Mouse (Mus musculus): Measurements from ENCODE around the gene Ctsl.

The Ctsl gene

DNA sequence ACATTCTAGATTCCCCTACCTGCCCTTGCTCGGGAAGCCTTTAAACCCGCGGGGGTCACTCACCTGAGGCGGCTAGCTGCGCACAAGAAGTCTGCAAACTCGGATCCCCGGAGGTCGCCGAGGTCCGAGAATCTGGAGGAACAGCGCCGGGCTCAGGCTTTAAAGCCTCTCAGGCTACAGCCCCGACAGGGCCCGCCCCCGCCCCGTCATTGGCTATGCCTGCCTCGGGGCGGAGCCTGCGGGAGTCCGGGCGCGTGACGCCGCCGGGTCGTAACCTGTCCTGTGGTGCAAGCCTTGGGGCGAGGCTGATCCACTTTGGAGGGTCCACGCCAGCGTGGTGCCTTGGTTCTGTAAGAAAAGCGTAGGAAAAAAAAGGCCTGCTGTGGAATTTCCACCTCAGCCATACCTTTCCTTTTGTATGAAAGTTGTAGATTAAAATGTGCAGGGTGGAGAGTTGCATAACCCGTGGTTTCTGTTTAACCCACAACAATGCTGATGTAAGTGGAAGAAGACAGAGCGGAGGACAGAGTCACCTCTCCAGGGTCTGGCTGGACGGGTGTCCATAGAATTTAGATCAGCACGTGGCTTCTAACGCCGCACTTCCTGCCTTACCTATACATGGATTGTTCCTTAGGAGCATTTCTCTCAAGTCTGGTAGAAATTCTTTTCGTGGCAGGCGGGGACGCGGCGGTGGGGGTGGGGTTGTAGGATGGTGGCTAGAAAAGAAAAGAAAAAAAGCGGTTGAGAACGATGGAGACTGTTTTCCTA, at the start of gene Ctsl:
TSS of gene Ctsl (minus strand) at position 718 of the 768 bp plus-strand sequence.
- peak; percentile 95 for DNase-seq (ENCODE audit: low read depth)

DNA sequence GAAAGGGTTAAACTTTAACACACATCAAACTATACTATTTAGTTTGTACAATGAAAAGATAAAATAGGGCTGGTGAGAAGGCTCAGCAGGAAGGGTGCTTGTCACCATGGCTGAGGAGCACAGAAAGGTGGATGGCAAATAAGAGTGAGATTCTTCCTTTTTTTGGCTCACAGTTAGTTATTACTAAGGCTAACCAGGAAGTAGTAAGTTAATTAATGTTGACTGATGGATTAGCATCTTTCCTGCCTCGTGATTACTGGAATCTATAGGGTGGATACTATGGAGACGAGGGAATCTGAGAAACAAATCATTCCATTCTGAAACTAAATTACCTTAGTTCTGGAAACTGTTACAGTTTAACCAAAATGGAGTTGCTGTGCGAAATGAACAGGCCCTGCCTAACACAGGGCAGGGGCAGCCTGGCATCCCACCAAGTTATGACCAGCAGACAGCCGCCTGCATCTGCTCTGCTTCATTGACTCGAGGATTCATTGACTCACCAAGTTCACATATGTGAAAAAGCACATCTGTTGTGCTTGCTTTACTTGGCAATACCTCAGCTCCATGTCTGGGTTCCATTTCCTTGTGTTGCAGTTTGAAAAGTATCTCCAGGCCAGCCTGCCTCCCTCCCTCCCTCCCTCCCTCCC, 46.4 kb upstream of the Ctsl start:
- peak; percentile 94 for DNase-seq (ENCODE audit: low read depth)

DNA sequence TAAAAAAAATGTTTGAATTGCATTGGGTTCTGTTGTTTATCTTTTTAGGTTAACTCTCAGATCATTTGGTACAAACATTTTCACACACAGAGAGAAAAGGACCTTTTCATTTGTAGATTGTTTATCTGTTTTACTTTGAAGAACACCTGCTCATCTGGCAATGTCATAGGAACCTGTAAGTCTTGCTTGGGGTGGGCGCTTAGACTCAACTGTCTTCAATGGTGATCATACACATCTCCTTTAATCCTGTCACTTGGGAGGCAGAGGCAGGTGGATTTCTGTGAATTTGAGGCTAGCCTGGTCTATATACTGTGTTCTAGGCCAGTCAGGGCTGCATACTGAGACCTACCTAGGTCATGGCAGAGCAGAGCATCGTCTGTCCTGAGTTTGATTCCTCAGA, 45.0 kb upstream of the Ctsl start:
- DNase-seq (ENCODE audit: low read depth): no peak

DNA sequence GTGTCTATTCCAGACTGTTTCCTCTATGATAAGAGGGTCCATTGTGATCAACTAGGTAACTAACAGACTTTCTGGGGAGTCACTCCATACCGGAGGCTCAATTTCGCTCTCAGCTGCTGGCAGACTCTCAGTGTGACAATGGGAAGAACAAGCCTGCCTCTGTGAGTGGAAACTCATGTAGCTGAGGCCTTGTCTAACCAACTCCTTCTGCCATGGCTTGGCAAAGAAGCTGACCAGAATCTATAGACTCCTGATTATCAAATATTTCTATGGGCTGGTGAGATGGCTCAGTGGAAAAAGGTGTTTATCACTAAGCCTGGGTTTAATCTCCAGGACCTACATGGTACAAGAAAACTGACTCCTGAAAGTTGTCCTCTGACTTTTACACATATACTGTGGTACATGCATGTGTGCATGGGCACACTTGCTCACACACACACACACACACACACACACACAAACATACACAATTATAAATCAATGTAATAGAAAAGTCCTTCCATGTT, 42.1 kb upstream of the Ctsl start:
- DNase-seq (ENCODE audit: low read depth): no peak

DNA sequence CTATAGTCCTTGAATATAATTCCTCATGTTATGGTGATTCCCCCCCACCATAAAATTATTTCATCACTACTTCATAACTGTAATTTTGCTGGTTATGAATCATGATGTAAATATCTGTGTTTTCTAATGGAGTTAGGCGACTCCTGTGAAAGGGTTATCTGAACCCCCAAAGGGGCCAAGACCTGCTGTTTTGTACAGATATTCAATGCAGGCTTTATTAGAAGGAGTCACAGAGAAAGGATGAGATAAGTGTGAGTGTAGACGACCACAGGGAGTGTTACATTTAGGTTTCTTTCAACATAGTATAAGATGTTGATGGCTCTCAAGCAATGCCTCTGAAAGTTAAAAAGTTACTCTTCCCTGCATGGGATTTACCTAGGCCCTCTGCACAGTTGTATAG, 40.6 kb upstream of the Ctsl start:
- no peak for DNase-seq (ENCODE audit: low read depth)

DNA sequence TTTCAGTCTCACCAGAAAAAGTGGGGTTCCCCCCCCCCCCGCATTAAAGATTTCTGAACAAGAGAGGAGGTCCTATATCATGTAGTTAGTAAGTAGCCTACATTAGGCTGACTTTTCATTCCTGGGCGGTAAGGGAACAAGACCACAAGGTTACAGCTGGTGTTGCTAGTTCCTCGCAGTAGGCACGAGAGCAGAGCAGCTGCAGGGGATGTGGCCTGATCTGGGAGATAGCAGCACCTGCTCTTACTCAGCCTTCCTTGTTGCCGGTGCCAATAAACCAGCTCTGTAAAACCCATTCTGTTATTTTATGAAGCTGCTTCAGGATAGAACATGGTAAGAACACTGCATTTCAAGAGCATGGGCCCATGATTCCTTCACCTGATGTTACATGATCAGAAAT, 39.9 kb upstream of the Ctsl start:
- no peak for DNase-seq (ENCODE audit: low read depth)

DNA sequence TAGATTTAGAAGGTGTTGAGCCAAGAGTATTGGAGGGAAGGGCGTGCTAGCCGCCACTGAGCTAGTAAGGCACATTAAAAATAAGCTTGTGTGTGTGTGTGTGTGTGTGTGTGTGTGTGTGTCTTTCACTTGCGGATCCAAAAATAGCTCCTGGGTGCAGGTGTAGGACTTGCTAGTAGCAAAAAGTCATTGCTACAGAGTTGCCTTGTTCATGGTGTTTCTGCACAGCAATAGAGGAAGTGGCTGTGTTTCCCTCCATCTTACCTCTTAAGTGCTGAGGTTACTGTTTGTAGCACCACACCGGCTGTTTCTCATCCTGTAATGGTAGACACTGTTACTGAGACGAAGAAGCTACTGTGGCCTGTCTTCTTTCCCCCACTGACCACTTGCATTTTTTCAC, 37.3 kb upstream of the Ctsl start:
- no peak for DNase-seq (ENCODE audit: low read depth)

DNA sequence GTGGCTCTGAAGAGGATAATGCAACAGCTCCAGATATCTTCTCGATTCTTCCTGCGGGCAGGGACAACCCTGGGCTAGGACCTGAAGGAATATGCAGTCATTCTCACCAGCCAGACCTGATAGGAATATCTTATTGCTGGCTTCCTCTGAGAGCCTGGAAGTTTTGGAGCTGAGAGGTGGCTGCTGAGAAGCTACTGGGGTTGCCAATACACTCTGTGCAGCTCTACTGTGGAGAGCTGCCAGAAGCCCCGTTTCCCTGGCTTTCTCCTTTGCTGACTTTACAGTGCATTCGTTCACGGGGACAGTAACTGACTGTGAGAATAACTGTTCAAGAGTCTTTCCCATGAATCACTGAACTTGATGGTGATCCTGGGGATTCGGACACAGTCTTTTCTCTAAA, 34.9 kb upstream of the Ctsl start:
- DNase-seq (ENCODE audit: low read depth): no peak

DNA sequence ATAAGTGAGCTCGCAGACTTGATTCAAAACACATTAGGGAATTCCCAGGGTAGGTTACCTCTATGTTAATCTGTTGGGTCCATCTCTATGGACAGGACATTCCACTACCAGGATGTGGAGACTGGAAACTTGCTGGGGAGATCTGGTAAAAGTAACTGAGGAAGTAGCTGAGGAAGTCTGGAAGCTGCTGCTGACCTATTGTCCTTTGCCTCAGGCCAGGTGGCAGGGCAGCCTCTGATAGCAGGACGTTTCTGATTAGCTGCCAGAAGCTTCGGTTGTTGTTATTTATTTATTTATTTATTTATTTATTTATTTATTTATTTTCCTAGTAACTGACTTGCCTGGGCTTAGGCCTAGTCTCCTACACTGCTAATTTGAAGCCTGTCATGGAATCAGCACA, 32.8 kb upstream of the Ctsl start:
- DNase-seq (ENCODE audit: low read depth): no peak

DNA sequence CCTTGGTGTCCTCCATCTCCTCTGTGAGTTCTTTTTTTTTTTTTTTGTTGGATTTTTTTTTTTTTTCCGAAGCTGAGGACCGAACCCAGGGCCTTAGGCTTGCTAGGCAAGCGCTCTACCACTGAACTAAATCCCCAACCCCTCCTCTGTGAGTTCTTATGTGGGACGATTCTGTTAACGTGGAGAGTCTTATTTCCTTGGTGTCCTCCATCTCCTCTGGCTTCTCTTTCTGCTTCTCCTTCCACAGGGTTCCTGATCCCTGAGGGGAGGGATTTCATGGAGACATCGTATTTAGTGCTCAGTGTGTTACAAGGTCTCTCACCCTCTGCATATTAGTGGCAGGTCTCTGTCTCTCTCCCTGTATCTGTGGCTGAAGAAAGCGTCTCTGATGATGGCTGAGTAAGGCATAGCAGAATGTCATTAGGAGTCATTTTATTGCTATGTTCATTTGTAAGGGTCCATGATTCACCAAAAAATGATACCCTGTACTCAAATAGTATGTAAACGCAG, 32.3 kb upstream of the Ctsl start:
- DNase-seq (ENCODE audit: low read depth): no peak

DNA sequence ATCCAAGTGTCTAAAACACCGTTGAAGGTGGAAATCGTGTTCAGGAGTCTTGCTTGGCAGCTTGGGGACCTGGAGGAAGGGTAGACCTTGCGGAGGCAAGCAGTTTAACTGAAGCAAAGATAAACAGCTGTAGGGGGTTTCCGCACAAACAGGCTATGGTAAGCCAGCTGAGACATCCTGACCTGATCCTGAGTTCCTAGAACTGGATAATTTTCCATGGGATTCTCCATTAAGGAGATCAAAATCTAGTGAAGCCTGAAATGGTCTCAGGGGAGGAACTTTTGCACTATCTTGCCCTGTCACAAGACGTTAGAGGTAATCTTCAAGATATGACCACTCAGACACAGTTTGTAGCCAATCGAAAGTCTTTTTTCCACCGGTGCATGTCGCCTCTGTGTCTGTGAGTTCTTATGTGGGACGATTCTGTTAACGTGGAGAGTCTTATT, 31.8 kb upstream of the Ctsl start:
- DNase-seq (ENCODE audit: low read depth): no peak

DNA sequence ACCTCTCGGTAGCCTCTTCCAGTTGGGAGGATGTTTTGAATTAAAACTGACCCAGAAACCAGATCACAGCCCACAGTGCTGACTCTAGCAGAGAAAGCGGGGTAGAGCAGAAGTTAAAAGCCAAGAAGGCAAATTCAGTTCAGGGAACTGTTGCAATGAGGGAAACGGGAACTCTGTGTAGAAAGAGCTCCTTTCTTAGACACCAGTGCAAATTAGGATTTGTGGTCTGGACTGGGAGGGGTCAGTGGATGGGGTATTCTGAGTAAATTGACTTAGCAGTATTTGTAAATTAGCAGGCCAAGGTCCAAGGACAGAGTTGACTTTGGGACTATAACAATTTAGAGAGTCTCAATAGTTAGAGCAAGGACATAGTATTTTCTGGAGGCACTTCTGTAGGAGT, 31.3 kb upstream of the Ctsl start:
- DNase-seq (ENCODE audit: low read depth): peak; percentile 63

DNA sequence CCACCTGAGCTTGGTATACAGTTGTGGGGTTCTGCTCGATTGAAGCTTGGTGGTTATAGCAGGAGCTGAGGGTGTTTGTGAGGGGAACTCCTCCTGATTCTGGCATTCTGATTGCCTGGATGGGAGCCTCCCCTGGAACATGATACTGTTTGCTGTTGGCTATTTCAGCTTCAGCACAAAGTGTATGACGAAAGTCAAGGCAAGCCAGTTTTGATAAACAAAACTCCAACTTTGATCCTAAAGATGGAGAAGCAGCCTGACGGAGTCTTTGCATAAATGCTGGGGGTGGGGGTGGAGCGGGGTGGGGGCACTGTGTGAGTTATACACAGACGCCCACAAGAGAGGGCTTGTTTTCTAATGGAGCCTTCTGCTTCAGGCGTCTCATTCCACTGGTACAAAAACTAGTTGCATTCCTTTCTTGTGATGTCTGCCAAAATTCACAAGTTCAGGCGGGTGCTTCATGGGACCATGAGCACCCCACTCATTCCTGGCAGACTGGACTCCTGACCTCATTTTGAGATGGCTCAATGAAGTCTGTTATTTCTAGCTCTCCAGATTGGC, 30.2 kb upstream of the Ctsl start:
- peak; percentile 81 for DNase-seq (ENCODE audit: low read depth)

DNA sequence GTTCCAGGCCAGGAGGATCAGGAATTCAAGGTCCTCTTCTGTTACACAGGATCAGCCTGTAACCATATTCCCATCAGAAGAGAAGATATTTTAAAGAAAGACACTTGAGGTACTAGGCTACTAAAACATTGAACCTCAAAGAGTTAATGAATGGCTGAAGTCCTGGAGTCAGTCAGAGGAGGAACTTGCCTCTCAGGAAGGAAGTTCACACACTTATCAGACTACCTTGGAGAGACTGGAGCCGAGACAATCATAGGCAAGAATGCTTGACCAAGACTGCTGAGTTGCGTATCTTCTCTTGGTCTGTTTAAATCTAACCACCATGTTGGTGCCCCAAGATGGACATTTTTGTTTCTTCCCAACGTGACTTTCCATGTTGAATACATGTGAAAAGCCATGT, 29.2 kb upstream of the Ctsl start:
- DNase-seq (ENCODE audit: low read depth): no peak

DNA sequence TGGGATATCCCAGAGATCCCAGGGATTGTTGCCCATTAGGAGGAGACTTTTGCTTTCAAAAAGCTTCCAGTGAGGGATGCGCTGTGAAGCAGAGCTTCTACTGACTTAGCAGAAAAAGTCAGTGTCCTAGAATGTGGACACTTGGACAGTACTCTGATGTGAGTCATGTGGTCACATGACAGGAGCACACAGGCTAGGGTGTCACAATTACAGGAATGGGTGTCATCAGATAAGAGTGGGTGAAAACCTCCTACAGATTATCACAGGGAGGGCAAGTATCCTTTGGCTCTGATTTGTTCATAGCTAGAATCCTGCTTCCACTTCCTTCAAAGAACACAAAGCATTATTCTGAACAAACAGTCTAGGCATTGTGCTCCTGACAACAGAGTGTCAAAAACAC, 27.4 kb upstream of the Ctsl start:
- no peak for DNase-seq (ENCODE audit: low read depth)

DNA sequence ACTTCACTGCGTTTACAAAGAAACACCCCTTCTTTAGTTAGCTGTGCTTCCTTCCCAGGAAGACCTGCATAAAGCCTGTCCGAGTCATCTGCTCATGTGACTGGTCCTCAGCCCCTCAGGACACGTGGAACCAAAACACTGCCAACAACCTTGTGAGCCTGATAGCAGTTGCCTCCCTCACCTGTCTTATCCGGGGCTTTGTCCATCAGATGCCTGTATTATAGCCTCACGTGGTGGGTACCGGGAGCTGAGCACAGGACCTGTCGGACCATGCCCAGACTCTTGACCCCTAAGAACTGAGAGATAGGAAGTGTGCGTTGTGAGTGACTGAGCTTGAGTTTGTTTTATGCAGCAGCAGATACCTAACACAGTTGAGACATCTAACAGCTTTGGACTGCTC, 26.3 kb upstream of the Ctsl start:
- DNase-seq (ENCODE audit: low read depth): no peak

DNA sequence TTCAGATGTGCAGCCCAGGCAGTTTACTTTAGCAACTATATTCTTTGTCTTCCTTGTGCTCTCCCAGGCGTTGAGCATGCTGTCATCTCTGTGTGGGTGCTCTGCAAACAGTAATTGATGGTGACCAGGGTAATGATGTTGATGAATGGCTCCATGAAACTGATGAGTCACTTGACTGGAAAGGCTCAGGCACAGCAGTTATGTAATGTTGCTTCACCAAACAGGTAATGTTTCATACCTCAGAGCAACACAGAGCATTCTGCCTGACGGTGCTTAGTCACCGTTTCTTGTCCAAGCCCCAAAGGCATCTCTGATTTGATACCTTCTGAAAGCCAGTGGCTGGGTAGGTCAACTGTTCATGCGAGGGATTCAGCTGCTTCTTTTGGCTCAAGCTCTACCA, 17.7 kb upstream of the Ctsl start:
- peak; percentile 86 for DNase-seq (ENCODE audit: low read depth)

DNA sequence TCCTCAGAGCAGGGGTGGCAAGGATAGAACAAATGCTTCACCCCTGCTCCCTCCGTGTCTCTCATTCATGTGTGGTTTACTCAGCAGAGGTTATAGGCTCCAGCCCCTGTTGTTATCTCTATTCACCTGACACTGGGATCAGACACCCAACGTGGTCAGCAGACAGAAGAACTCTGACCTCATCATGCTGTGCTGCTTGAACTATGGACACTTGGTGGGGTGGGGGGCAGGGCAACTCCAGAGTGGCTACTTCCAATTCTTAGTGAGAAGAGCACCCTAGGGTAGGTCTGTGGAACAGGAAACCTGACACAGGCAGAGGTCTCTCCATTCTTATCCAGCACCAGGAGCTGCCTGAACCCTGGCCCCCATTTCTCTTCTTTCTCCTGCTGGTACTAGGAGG, 15.4 kb upstream of the Ctsl start:
- no peak for DNase-seq (ENCODE audit: low read depth)

DNA sequence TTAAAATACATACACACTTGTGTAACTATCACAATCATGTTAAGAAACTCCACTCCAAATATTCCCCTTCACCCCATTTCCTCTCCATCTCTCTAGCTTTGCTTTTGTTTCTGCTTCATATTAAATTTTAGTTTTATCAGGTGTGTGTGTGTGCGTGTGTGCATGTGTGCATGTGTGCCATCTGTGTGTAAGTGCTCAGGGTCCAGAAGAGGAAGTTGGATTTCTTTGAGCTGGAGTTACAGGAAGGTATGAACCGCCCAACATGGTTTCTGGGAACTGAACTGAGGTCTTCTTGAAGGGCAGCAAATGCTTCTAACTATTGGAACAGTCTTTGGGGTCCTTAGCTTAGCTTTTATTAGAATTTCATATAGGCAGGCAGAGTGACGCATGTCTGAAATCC, 14.2 kb upstream of the Ctsl start:
- DNase-seq (ENCODE audit: low read depth): no peak

DNA sequence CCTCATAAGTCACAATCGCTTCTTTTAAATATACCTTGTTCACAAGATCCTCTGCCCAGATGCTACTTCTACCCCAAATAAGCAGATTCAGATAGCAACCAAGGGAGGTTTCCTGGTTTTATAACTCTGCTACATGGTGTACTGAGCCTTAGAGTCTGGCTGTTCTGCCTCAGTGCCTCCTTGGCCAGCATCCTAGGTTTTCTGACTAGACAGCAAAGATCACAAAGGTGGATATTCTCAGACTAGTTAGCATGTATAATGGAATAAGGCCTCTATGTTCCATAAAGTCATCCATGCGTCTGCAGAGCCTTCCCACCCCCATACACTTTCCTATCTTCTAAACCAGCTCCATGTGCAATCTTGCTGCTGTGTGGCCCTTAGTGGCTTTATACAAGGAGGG, 9.6 kb upstream of the Ctsl start:
- no peak for DNase-seq (ENCODE audit: low read depth)

DNA sequence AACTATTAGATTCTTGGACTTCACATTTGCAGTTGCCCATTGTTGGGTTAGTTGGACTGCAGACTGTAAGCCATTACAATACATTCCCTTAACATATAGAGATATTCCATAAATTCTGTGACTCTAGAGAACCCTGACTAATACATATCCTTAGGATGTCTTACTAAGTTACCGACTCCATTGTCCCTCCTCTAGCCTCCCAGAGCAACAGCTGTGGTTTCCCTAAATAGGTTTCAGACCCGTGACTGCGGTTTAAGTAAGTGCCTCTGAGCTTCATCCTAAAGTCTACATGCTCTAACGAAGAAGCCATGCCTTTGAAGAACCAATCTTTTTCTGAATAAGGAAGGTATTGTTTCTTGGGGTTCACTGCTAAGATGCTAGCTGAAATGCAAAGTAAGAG, 7.9 kb upstream of the Ctsl start:
- no peak for DNase-seq (ENCODE audit: low read depth)

DNA sequence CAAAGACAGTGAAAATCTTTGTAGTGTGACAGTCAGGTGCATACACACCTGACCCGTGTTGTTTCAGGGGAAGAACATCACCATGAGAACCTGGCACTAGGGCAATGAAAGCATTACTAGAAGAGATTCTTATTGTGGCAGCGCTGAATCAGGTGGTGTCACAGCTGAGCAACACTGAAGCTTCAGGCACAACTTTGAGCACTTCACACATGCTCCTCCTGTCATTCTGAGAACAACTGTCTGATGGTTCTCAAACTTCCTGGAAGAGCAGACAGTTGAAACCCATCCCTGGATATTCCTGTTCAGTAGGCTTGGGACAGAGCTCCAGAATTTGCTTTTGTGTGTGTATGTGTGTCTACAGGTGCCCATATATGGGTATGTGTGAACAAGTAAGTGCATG, 5.8 kb upstream of the Ctsl start:
- DNase-seq (ENCODE audit: low read depth): no peak

DNA sequence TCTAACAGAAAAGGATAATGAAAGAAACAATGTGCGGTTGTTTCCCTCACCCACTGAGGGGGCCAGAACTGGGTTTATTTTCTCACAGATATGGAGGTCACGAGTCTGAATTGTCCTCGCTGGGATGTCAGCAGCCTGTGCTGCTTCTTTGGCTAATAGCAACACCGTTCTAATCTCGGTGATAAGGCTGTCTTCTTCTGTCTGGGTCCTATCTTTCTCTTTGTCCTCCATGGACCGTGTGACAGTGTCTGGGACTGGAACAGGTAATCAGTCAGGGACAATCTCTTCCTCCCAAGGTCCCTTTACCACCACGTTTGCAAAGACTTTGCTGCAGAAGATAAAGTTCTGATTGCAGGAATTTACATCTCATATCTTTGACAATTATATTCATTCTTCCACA, 4.5 kb upstream of the Ctsl start:
- no peak for DNase-seq (ENCODE audit: low read depth)

All from NIH3T3 (cell line).